Mouse (Mus musculus) kidney, postnatal 36 days (tissue): ENCODE results near the gene Mapk8ip3.
"Not testable (repeated sequence)": the region's sequence is repeated elsewhere in the genome, so short reads cannot be mapped to it uniquely, and the experiment has no call there.

Experiments used
- DNase-seq, 2 experiments: peaks; one replicate each; pipeline ENCODE4 v3.0.0; 2021 to 2022; ENCODE audit warnings: mixed read lengths in 2 of 2

The Mapk8ip3 gene

GRCm38 (mm10) chr17:24936259-24937237, at the start of gene Mapk8ip3:
Gene Mapk8ip3 (minus strand): TSS chr17:24936977.
- DNase-seq: peak; percentile 95 to 97

DNA sequence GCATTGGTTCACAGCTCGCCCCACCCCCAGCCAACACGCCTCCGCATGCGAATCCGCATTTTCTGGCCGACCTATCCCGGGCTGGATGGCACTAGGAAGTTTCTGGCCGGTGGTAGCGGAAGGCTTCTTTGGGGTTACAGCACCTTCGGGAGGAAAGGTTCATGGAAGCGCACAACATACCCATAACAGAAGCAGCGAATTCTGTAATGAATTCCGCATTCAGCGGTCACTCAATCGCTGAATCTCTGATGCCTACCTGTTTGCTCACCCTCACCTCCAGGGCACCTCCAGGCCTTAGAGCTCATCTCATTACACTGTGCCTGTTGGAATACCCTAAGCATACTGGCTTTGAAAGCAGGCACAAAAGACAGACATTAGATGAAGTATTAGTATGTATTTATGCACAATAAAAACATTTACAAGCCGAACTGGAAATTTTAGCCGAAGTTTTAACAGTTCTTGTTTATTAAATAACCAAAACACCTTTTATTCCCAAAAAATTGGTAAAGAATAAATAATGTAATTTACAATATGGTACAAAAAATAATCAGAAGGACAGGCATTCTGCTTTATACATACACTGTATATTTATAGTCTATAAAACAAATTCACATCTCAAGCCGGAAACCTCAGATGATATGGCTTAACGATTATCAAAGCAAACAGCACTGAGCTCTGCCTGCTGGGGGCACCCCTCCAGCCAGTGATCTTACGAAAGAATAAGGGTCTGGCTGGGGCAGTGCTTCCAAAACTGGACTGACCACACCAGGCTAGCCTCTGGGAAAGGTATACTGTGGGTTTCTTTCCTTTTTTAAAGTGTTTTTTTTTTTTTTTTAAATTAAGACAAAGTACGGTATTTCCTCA, 24.3 kb upstream of the Mapk8ip3 start:
- DNase-seq: no peak

- DNase-seq: peak; percentile 99
These were observed 23.5 kb upstream of the Mapk8ip3 start, which contains the start of gene Jpt2 for GRCm38 (mm10) chr17:24960135-24960851. Gene Jpt2 (minus strand): TSS chr17:24960689.

DNA sequence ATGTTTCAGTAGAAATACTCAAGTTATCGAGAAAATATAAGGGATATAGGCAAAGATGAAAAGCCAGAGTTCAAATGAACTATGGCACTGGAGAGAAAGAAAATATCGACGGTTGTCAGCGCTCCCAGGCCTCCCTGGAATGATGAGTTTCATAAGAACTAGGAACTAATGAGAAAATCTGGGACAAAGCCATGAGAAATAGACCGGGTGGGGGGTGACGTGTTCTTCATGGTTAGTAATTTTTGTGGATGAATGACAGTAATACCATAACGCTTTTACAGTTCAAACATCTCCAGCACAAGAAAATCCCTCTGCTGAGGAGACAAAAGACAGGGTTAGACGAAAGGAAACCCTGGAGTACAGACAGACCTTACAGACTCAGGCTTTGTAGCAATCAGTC, 22.6 kb upstream of the Mapk8ip3 start:
- DNase-seq: no peak

- DNase-seq: peak; percentile 79 to 92
These were observed 16.5 kb upstream of the Mapk8ip3 start for GRCm38 (mm10) chr17:24953291-24953690.

GRCm38 (mm10) chr17:24950671-24951070, 13.9 kb upstream of the Mapk8ip3 start:
- no peak for DNase-seq

GRCm38 (mm10) chr17:24948204-24948603, 11.4 kb upstream of the Mapk8ip3 start:
- no peak for DNase-seq

DNA sequence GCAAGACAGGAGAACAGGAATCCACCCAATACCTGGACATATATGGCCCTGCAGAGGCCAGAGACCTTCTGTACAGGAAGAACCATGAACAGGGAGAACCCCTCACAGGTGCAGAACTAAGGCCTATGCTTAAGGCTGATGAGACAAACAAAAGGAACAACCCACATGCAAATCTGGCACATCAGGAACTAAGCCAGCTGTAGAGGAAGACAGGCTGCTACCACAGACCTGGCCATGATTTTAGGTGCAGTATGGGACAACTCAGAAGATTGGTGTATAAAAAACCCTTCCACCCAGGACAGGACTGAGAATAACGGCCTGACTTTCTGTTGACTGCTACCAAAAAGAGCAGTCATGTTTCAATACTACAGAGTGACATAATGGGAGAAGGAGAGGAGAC, 6.8 kb upstream of the Mapk8ip3 start:
- DNase-seq: not testable (repeated sequence)

DNA sequence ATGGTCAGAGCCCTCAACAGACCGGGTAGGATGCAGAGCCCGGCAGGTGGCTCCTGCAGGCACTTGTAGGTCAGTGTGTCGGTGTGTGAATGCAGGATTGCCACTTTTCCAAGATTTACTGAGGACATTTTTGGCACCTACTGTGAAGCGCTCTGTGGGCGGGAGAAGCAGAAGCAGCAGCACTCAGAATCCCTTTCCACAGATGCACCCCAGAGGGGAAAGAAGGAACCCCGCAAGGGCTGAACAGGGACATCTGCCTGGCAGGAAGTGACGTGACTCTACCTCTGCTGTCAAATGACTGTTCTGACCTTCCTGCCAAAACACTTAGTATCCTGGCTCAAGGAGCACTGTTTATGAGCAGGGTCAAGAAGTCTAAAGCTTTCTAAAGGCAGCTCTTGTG, 6.3 kb upstream of the Mapk8ip3 start:
- no peak for DNase-seq

DNA sequence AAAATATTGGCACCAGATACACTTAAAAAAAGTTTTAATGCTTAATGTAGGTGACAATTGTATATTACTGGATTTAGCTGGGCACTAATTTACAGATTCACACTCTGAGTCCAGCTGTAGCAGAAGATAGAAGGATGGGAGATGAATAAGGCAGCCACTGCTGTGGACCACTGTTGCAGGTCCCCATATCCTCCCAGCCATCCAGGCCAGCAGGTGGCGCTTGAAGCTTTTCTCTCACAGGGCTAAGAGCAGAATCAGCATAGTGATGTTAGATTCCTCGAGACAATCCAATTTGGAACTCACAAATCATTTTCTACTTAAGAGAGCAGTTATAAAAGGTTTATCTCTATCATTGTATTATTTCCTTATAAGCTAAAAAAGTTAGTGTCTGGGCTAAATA, 5.7 kb upstream of the Mapk8ip3 start:
- DNase-seq: peak; percentile 48 to 75

DNA sequence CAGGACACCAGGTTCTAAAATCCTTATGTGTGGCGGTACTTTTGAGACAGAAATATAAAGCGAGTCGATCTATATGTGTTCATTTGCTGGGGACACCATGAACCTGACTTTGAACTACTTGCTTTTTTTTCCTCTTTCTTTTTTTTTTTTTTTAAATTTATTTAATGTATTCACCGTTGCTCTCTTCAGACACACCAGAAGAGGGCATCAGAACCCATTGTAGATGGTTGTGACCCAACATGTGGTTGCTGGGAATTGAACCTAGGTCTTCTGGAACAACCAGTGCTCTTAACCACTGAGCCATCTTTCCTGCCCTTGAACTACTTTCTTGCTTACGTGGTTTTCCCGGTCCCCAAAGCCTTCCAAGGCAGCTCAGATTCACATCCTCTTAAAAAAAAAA, 489 bp upstream of the Mapk8ip3 start:
- DNase-seq: no peak

GRCm38 (mm10) chr17:24935666-24936065, 1.1 kb downstream of the Mapk8ip3 start:
- no peak for DNase-seq

DNA sequence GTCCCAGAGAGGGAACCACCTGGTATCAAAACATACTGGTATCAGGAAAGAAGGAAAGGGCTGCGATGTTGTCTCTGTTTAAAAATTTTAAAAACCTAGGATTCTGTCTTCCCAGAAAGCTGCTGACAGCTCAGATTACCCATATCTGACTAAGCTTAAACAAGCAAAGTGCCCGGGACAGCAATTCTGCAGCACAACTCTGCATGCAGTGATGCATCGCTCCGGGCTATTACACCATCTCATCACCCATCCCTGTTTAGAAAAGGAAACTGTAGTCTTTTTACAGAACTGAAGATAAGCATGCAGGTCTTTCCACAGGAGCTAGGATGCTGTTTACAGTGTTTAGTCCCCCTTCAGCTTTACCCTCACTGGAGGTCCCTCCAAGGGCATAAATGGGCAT, 1.9 kb downstream of the Mapk8ip3 start:
- DNase-seq: no peak

- no peak for DNase-seq
These were observed 3.6 kb downstream of the Mapk8ip3 start for GRCm38 (mm10) chr17:24933163-24933562.

GRCm38 (mm10) chr17:24932431-24932830, 4.3 kb downstream of the Mapk8ip3 start:
- peak; percentile 33 to 52 for DNase-seq

DNA sequence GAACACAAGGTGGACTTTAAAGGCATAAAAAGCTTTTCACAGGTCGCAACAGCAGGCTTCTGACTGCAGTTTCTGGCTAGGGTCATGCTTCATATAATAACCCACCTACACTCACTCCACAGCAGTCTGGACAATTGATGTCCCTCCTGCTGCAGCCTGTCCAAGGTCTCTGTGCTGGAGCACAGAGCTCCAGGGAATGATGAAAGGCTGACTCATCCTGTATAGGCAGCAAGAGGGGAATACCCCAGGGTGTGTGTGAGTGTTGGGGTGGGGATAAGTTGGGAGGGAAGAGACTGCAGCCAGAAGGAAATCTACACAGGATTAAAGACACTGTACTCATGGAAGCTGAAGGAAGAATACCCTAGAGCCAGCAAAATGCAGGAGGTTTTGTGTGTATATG, 7.3 kb downstream of the Mapk8ip3 start:
- no peak for DNase-seq

GRCm38 (mm10) chr17:24923246-24923645, 13.5 kb downstream of the Mapk8ip3 start:
- no peak for DNase-seq

- DNase-seq: no peak
These were observed 22.8 kb downstream of the Mapk8ip3 start for GRCm38 (mm10) chr17:24913984-24914383.

GRCm38 (mm10) chr17:24907591-24907990, 29.2 kb downstream of the Mapk8ip3 start:
- no peak for DNase-seq

DNA sequence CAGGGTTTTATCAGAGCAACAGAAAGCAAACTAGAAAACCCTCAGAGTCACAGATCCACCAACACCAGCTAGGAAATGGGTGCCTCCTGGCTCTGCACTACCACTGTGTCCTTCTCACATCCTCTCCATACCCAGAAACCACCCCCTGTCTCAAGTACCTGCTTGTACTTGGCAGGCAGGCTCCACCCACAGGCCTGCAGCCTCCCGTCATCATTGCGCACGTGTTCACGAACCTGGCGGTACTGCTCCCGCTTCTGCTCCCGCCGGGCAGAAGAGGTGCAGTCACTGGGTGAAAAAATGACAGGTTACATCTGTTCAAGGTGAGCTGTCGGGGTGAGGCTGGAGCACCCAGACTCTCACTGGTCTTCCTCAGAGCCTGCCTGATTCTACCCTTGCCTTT, 33.0 kb downstream of the Mapk8ip3 start:
- DNase-seq: no peak

DNA sequence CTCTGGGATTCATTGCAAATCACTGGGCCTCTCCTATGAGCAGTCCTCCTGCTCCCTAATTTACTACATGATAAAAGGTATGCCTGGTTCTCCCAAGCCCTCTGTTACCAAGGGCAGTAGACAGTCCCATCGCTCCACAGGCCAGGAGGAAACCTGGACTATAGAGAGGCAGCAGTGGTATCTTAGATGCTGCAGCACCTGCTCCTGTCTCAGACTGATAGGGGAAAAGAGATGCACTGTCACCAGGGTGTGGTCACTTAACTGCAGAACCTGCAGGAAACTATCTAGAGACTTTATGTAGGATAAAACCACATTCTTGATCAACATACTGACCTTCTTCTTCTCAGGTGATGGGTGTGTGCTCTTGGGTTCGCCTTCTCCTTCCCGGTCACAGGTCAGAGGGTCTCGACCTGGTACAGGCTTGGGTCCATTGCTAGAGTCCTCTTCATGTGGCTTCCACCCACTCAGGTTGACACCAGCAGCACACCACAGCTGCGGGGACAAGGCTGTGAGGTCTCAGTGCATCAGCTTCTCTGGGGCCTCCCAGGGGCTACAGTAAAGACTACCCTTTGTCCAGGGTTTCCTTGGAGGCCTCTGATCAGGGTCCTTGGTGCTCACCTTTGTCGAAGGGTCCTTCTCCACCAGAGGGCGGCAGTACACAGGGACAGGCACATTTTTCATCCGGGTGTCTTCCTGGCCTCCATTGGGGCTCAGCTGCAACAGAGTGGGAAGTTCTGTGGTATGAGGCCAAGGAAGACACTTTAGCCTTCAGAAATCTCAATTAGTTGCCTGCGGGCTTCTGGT, 33.9 kb downstream of the Mapk8ip3 start:
- peak; percentile 46 to 82 for DNase-seq

GRCm38 (mm10) chr17:24902124-24902523, 34.7 kb downstream of the Mapk8ip3 start:
- DNase-seq: no peak
